In genomic region chr4:139352832-139353231, GRCm38 (mm10) we compare ENCODE assay signal across 8 mouse cellular contexts. TPM values are rescaled to one million over a fixed set of nuclear protein-coding genes. Genes with fewer than 3 reads are reported as not detected.
DNase-seq lines count a peak whose midpoint lies in the region; ATAC-seq and TF ChIP-seq lines count a peak whose summit lies in the region.

No protein-coding gene starts in this region.

- no peaks in the 10 kb centered on the region for H3K9me3 ChIP-seq in lung, postnatal 0 days (ENCODE audit: low read length)
- no peaks in the 10 kb centered on the region for H3K9me3 ChIP-seq in limb, embryonic 14.5 days (ENCODE audit: control insufficient read depth, low read length)
- no peaks in the 10 kb centered on the region for H3K9me3 ChIP-seq in stomach, embryonic 14.5 days (ENCODE audit: control insufficient read depth, low read depth, low read length)

- peak overlapping the region; percentile 95 for H3K27ac ChIP-seq in lung, postnatal 0 days (ENCODE audit: low read length)
- peak overlapping the region; percentile 95 for H3K27ac ChIP-seq in limb, embryonic 14.5 days (replicated peaks; ENCODE audit: low read depth, low read length)
- peak overlapping the region; percentile 96 for H3K27ac ChIP-seq in stomach, embryonic 14.5 days (ENCODE audit: low read length)

- no peak for TF ChIP-seq EP300 in lung, postnatal 0 days (IDR thresholded peaks at IDR 0.05)

- ATAC-seq in lung, postnatal 0 days = no peak
- ATAC-seq in erythroblast, adult 5-6 weeks (replicated peaks; ENCODE audit: low FRiP score, poor library complexity, severe bottlenecking) = peak; percentile 50
- ATAC-seq in limb, embryonic 14.5 days (ENCODE audit: low FRiP score, low read depth) = peak; percentile 3; the same call in 1 of the 2 replicates
- no peak for ATAC-seq in stomach, embryonic 14.5 days (ENCODE audit: insufficient number of reproducible peaks, insufficient read depth, low FRiP score, low read depth)
- no peak for ATAC-seq in CD4-positive, CD25-positive, alpha-beta regulatory T cell, adult 4 months

- H3K36me3 ChIP-seq in lung, postnatal 0 days (ENCODE audit: insufficient read depth, low read length) = no peaks in the 10 kb centered on the region
- peaks cover 56% of the 10 kb centered on the region for H3K36me3 ChIP-seq in limb, embryonic 14.5 days (ENCODE audit: control insufficient read depth, insufficient read depth, low read length)
- peaks cover 30% of the 10 kb centered on the region for H3K36me3 ChIP-seq in stomach, embryonic 14.5 days (ENCODE audit: control insufficient read depth, insufficient read depth, low read length)

- H3K4me1 ChIP-seq in lung, postnatal 0 days (ENCODE audit: insufficient read depth, low read depth, low read length) = peaks cover 13% of the 10 kb centered on the region
- peaks cover 9% of the 10 kb centered on the region for H3K4me1 ChIP-seq in limb, embryonic 14.5 days (ENCODE audit: control insufficient read depth, insufficient read depth, low read length)
- H3K4me1 ChIP-seq in stomach, embryonic 14.5 days (ENCODE audit: control insufficient read depth, insufficient read depth, low read length) = peaks cover 7% of the 10 kb centered on the region

- TF ChIP-seq POLR2A in limb, embryonic 14.5 days (IDR thresholded peaks at IDR 0.05; ENCODE audit: borderline replicate concordance, extremely low read depth, insufficient read depth, insufficient read length) = no peak

- under 1% methylated on average over 7 of the region's 7 CpGs for WGBS in lung, postnatal 0 days
- WGBS in limb, embryonic 14.5 days = 5% methylated on average over 7 of the region's 7 CpGs
- 0% methylated on average over 7 of the region's 7 CpGs for WGBS in stomach, embryonic 14.5 days

- TF ChIP-seq CTCF in lung, postnatal 0 days (IDR thresholded peaks at IDR 0.05) = no peak

- peak overlapping the region; percentile 85 for H3K9ac ChIP-seq in lung, postnatal 0 days (replicated peaks; ENCODE audit: low read depth)
- H3K9ac ChIP-seq in limb, embryonic 14.5 days (ENCODE audit: low read depth, low read length, severe bottlenecking) = peak overlapping the region; percentile 95
- peak overlapping the region; percentile 88 for H3K9ac ChIP-seq in stomach, embryonic 14.5 days (replicated peaks; ENCODE audit: low read depth, low read length)

- H3K4me2 ChIP-seq in lung, postnatal 0 days (replicated peaks; ENCODE audit: low read depth, low read length) = peak overlapping the region; percentile 84
- H3K4me2 ChIP-seq in limb, embryonic 14.5 days (replicated peaks; ENCODE audit: low read depth, low read length, severe bottlenecking) = peak overlapping the region; percentile 94
- H3K4me2 ChIP-seq in stomach, embryonic 14.5 days (replicated peaks; ENCODE audit: low read depth, low read length) = peak overlapping the region; percentile 88

- H3K4me3 ChIP-seq in lung, postnatal 0 days (ENCODE audit: low read depth, low read length) = peak overlapping the region; percentile 70
- peak overlapping the region; percentile 68 for H3K4me3 ChIP-seq in limb, embryonic 14.5 days (replicated peaks; ENCODE audit: low read length)
- peak overlapping the region; percentile 81 for H3K4me3 ChIP-seq in stomach, embryonic 14.5 days (ENCODE audit: low read depth, low read length)

- H3K27me3 ChIP-seq in lung, postnatal 0 days (replicated peaks; ENCODE audit: insufficient read depth, low read length) = no peaks in the 10 kb centered on the region
- H3K27me3 ChIP-seq in limb, embryonic 14.5 days (ENCODE audit: control insufficient read depth, insufficient read depth, low read length) = no peaks in the 10 kb centered on the region
- no peaks in the 10 kb centered on the region for H3K27me3 ChIP-seq in stomach, embryonic 14.5 days (ENCODE audit: control insufficient read depth, insufficient read depth, low read length)

- DNase-seq in lung, postnatal 0 days (ENCODE audit: low spot score) = no peak
- no peak for DNase-seq in lung, postnatal 10 days
- no peak for DNase-seq in limb, embryonic 14.5 days (ENCODE audit: low spot score)
- DNase-seq in embryo, embryonic 9.5 days (ENCODE audit: extremely low spot score) = no peak
- no peak for DNase-seq in kidney, postnatal 14 days

RNA-seq across cellular contexts. Expression of gene Ubr4, which starts 0.4 kb away (rescaled TPM):
- 49.2 and 50.8 TPM in 2 replicates for polyA plus RNA-seq in lung, postnatal 0 days (2015; fragmentation: Nextera tagmentation; extraction: Ambion mirVana)
- 165 and 179 TPM in 2 replicates for total RNA-seq in erythroblast, adult 5-6 weeks (2015; ENCODE audit: low replicate concordance)
- 158 and 168 TPM in 2 replicates for total RNA-seq in erythroblast, adult 5-6 weeks (2017; ENCODE audit: low replicate concordance)
- polyA plus RNA-seq in limb, embryonic 14.5 days (2012; rRNA removed) = 159 and 188 TPM in 2 replicates
- 86.6 and 89.3 TPM in 2 replicates for polyA plus RNA-seq in limb, embryonic 14.5 days (2014; fragmentation: Nextera tagmentation; extraction: Ambion mirVana)
- polyA plus RNA-seq in stomach, embryonic 14.5 days (2014; fragmentation: Nextera tagmentation; extraction: Ambion mirVana) = 86.6 and 88.1 TPM in 2 replicates
- polyA plus RNA-seq in CD4-positive, CD25-positive, alpha-beta regulatory T cell, adult 4 months (2017; shearing (Covaris generic)) = 10 to 100 TPM; 53.5 to 64.8 TPM

RNA-seq across cellular contexts. Expression of gene Emc1, which starts 0.4 kb away (rescaled TPM):
- polyA plus RNA-seq in lung, postnatal 0 days (2015; fragmentation: Nextera tagmentation; extraction: Ambion mirVana) = 11.3 and 11.6 TPM in 2 replicates
- 3.3 and 8.2 TPM in 2 replicates for total RNA-seq in erythroblast, adult 5-6 weeks (2015; ENCODE audit: low replicate concordance)
- total RNA-seq in erythroblast, adult 5-6 weeks (2017; ENCODE audit: low replicate concordance) = 14.8 and 26.1 TPM in 2 replicates
- 33.7 and 40.5 TPM in 2 replicates for polyA plus RNA-seq in limb, embryonic 14.5 days (2012; rRNA removed)
- 12.6 and 13.4 TPM in 2 replicates for polyA plus RNA-seq in limb, embryonic 14.5 days (2014; fragmentation: Nextera tagmentation; extraction: Ambion mirVana)
- polyA plus RNA-seq in stomach, embryonic 14.5 days (2014; fragmentation: Nextera tagmentation; extraction: Ambion mirVana) = 22.4 and 24.5 TPM in 2 replicates
- 10 to 100 TPM; 25.0 to 39.0 TPM for polyA plus RNA-seq in CD4-positive, CD25-positive, alpha-beta regulatory T cell, adult 4 months (2017; shearing (Covaris generic))

RNA-seq across cellular contexts. Expression of gene Mrto4, which starts 0.5 kb away (rescaled TPM):
- 34.5 and 36.1 TPM in 2 replicates for polyA plus RNA-seq in lung, postnatal 0 days (2015; fragmentation: Nextera tagmentation; extraction: Ambion mirVana)
- total RNA-seq in erythroblast, adult 5-6 weeks (2015; ENCODE audit: low replicate concordance) = 27.6 and 29.2 TPM in 2 replicates
- total RNA-seq in erythroblast, adult 5-6 weeks (2017; ENCODE audit: low replicate concordance) = 11.8 and 14.5 TPM in 2 replicates
- 59.0 and 66.7 TPM in 2 replicates for polyA plus RNA-seq in limb, embryonic 14.5 days (2012; rRNA removed)
- polyA plus RNA-seq in limb, embryonic 14.5 days (2014; fragmentation: Nextera tagmentation; extraction: Ambion mirVana) = 92.1 and 106 TPM in 2 replicates
- polyA plus RNA-seq in stomach, embryonic 14.5 days (2014; fragmentation: Nextera tagmentation; extraction: Ambion mirVana) = 94.0 and 96.9 TPM in 2 replicates
- 10 to 100 TPM; 49.4 to 61.5 TPM for polyA plus RNA-seq in CD4-positive, CD25-positive, alpha-beta regulatory T cell, adult 4 months (2017; shearing (Covaris generic))

RNA-seq across cellular contexts. Expression of gene Akr7a5, which starts 42.3 kb away (rescaled TPM):
- polyA plus RNA-seq in lung, postnatal 0 days (2015; fragmentation: Nextera tagmentation; extraction: Ambion mirVana) = 60.0 and 61.4 TPM in 2 replicates
- total RNA-seq in erythroblast, adult 5-6 weeks (2015; ENCODE audit: low replicate concordance) = 3.8 TPM in 1 of 2 replicates, not detected in the other
- 0.43 and 0.70 TPM in 2 replicates for total RNA-seq in erythroblast, adult 5-6 weeks (2017; ENCODE audit: low replicate concordance)
- polyA plus RNA-seq in limb, embryonic 14.5 days (2012; rRNA removed) = 28.5 and 38.8 TPM in 2 replicates
- polyA plus RNA-seq in limb, embryonic 14.5 days (2014; fragmentation: Nextera tagmentation; extraction: Ambion mirVana) = 84.8 and 98.0 TPM in 2 replicates
- polyA plus RNA-seq in stomach, embryonic 14.5 days (2014; fragmentation: Nextera tagmentation; extraction: Ambion mirVana) = 107 and 108 TPM in 2 replicates
- 1 to 10 TPM; 9.1 TPM for polyA plus RNA-seq in CD4-positive, CD25-positive, alpha-beta regulatory T cell, adult 4 months (2017; shearing (Covaris generic))

RNA-seq across cellular contexts. Expression of gene Pqlc2, which starts 42.3 kb away (rescaled TPM):
- polyA plus RNA-seq in lung, postnatal 0 days (2015; fragmentation: Nextera tagmentation; extraction: Ambion mirVana) = 14.4 and 17.4 TPM in 2 replicates
- total RNA-seq in erythroblast, adult 5-6 weeks (2015; ENCODE audit: low replicate concordance) = 1.5 TPM in 1 of 2 replicates, not detected in the other
- 3.5 TPM in 1 of 2 replicates, not detected in the other for total RNA-seq in erythroblast, adult 5-6 weeks (2017; ENCODE audit: low replicate concordance)
- polyA plus RNA-seq in limb, embryonic 14.5 days (2012; rRNA removed) = 20.7 and 30.7 TPM in 2 replicates
- 12.9 and 15.4 TPM in 2 replicates for polyA plus RNA-seq in limb, embryonic 14.5 days (2014; fragmentation: Nextera tagmentation; extraction: Ambion mirVana)
- 9.5 and 13.7 TPM in 2 replicates for polyA plus RNA-seq in stomach, embryonic 14.5 days (2014; fragmentation: Nextera tagmentation; extraction: Ambion mirVana)
- polyA plus RNA-seq in CD4-positive, CD25-positive, alpha-beta regulatory T cell, adult 4 months (2017; shearing (Covaris generic)) = 10 to 100 TPM; 10.4 to 10.8 TPM

Comparison
In these comparisons a context has a peak if more than half of its experiments do, and no peak if none do; other contexts are left out.
1. ATAC-seq: peak in erythroblast, adult 5-6 weeks (single experiment) and limb, embryonic 14.5 days (single experiment); none in lung, postnatal 0 days (single experiment), stomach, embryonic 14.5 days (single experiment) and CD4-positive, CD25-positive, alpha-beta regulatory T cell, adult 4 months (single experiment).
2. Peak in every context shown above with its lines, with median percentiles within 50 percentile points of each other: H3K27ac ChIP-seq, H3K4me2 ChIP-seq, H3K4me3 ChIP-seq and H3K9ac ChIP-seq.